Mouse (Mus musculus) thymus, adult 2 months (tissue): ENCODE results near the gene Pik3r6.

ENCODE experiments used
- CTCF ChIP-seq: fragments of 200-500 bp; IDR thresholded peaks from 2 replicates; pipeline ENCODE4 v1.5.1; 2012; ENCODE audit warnings: mild to moderate bottlenecking, control low read depth, low read length, moderate library complexity, borderline replicate concordance; ENCODE audit not compliant: control insufficient read depth, poor library complexity, insufficient read depth; ENCODE audit errors: extremely low read depth
- POLR2A ChIP-seq: fragments of 200-500 bp; IDR thresholded peaks from 2 replicates; pipeline ENCODE4 v1.6.1; 2012; ENCODE audit warnings: mild to moderate bottlenecking, low read length, control low read depth, moderate library complexity; ENCODE audit not compliant: control insufficient read depth, poor library complexity, insufficient read depth; ENCODE audit errors: extremely low read depth

DNA sequence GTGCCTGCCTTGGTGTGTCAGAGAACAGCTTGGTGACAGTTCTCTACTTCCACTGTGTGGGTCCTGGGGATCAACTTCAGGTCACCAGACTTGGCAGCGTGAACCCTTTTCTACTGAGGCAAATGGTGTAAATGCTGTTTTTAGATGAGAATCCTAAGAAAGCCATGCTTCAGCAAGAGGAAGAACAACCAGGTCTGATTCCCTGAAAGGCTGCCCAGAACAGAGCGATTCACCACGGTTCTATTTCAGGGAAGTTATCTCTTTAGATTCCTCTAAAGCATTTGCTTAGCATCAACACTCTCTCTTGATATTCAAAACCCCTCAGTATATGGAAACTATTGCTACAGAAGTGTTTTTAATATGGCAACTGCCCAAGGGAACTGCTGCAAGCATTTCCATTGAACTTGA, 24.2 kb upstream of the Pik3r6 start:
- TF ChIP-seq CTCF (no peak), POLR2A (no peak)
